8 mouse cellular contexts compared by ENCODE assay signal in genomic region chr2:156311841-156312291, GRCm38 (mm10). TPM values are rescaled to one million over a fixed set of nuclear protein-coding genes. Genes with fewer than 3 reads are reported as not detected.
A peak's percentile ranks its signal among the peaks of the same experiment; 100 is the strongest.
DNase-seq lines count a peak whose midpoint lies in the region; ATAC-seq and TF ChIP-seq lines count a peak whose summit lies in the region.

No protein-coding gene starts in this region.

- H3K36me3 ChIP-seq in heart, embryonic 12.5 days = peaks cover 28% of the 10 kb centered on the region
- H3K36me3 ChIP-seq in kidney, embryonic 15.5 days = peaks cover 24% of the 10 kb centered on the region
- H3K36me3 ChIP-seq in liver, embryonic 14.5 days (replicated peaks; ENCODE audit: control insufficient read depth, insufficient read depth, low read depth) = no peaks in the 10 kb centered on the region
- peaks cover 26% of the 10 kb centered on the region for H3K36me3 ChIP-seq in neural tube, embryonic 13.5 days
- no peaks in the 10 kb centered on the region for H3K36me3 ChIP-seq in thymus, adult 2 months (ENCODE audit: control insufficient read depth, insufficient read depth, low read length)

- H3K4me2 ChIP-seq in heart, embryonic 12.5 days = peak overlapping the region; percentile 87
- peak overlapping the region; percentile 89 for H3K4me2 ChIP-seq in kidney, embryonic 15.5 days
- peak overlapping the region; percentile 66 for H3K4me2 ChIP-seq in liver, embryonic 14.5 days (ENCODE audit: low read depth)
- H3K4me2 ChIP-seq in neural tube, embryonic 13.5 days = peak overlapping the region; percentile 83

- under 1% methylated on average over 53 of the region's 53 CpGs for WGBS in heart, embryonic 12.5 days
- WGBS in kidney, embryonic 15.5 days = under 1% methylated on average over 53 of the region's 53 CpGs
- WGBS in liver, embryonic 14.5 days (ENCODE audit: insufficient replicate concordance) = under 1% methylated on average over 50 of the region's 53 CpGs
- WGBS in neural tube, embryonic 13.5 days = under 1% methylated on average over 53 of the region's 53 CpGs
- WGBS in thymus, adult 2 months = 1% methylated on average over 53 of the region's 53 CpGs

- peaks cover 10% of the 10 kb centered on the region for H3K4me1 ChIP-seq in heart, embryonic 12.5 days (replicated peaks)
- peaks cover 12% of the 10 kb centered on the region; the same call in 1 of the 2 replicates for H3K4me1 ChIP-seq in kidney, embryonic 15.5 days
- H3K4me1 ChIP-seq in liver, embryonic 14.5 days (replicated peaks; ENCODE audit: control insufficient read depth in 2 of 2, insufficient read depth in 2 of 2, low read length in 1 of 2) = peaks cover 5 to 7% of the 10 kb centered on the region in 2 experiments
- peaks cover 18% of the 10 kb centered on the region for H3K4me1 ChIP-seq in neural tube, embryonic 13.5 days (replicated peaks)
- no peaks in the 10 kb centered on the region; the same call in 1 of the 2 replicates for H3K4me1 ChIP-seq in thymus, adult 2 months (replicated peaks; ENCODE audit: control insufficient read depth, insufficient read depth, low read length)

- ATAC-seq in erythroblast, adult 5-6 weeks (replicated peaks; ENCODE audit: low FRiP score, poor library complexity, severe bottlenecking) = peak; percentile 62
- ATAC-seq in heart, embryonic 12.5 days (ENCODE audit: insufficient number of reproducible peaks, low FRiP score) = peak; percentile 77
- ATAC-seq in kidney, embryonic 15.5 days (replicated peaks; ENCODE audit: low FRiP score) = peak; percentile 75
- peak; percentile 79 for ATAC-seq in liver, embryonic 14.5 days (ENCODE audit: insufficient read depth)
- peak; percentile 76 for ATAC-seq in neural tube, embryonic 13.5 days (ENCODE audit: low read depth)

- no peak for TF ChIP-seq POLR2A in thymus, adult 2 months (IDR thresholded peaks at IDR 0.05; ENCODE audit: control insufficient read depth, extremely low read depth, insufficient read depth, low read length, poor library complexity)

- peak overlapping the region; percentile 95 for H3K9ac ChIP-seq in heart, embryonic 12.5 days
- peak overlapping the region; percentile 83 for H3K9ac ChIP-seq in kidney, embryonic 15.5 days
- peak overlapping the region; percentile 88 for H3K9ac ChIP-seq in liver, embryonic 14.5 days (replicated peaks)
- peak overlapping the region; percentile 96 for H3K9ac ChIP-seq in neural tube, embryonic 13.5 days

- peak overlapping the region; percentile 78 for H3K4me3 ChIP-seq in heart, embryonic 12.5 days
- peak overlapping the region; percentile 78 for H3K4me3 ChIP-seq in kidney, embryonic 15.5 days (replicated peaks)
- peak overlapping the region; percentile 84 to 85 for H3K4me3 ChIP-seq in liver, embryonic 14.5 days (ENCODE audit: insufficient read depth in 1 of 2, low read depth in 2 of 2, low read length in 2 of 2)
- peak overlapping the region; percentile 83 for H3K4me3 ChIP-seq in neural tube, embryonic 13.5 days
- H3K4me3 ChIP-seq in thymus, adult 2 months (ENCODE audit: control insufficient read depth, insufficient read depth, low read length) = peak overlapping the region; percentile 90

- no peak for TF ChIP-seq CTCF in liver, embryonic 14.5 days (IDR thresholded peaks at IDR 0.05; ENCODE audit: low read depth)
- TF ChIP-seq CTCF in thymus, adult 2 months (IDR thresholded peaks at IDR 0.05; ENCODE audit: borderline replicate concordance, control insufficient read depth, extremely low read depth, insufficient read depth, low read length, poor library complexity) = no peak

- peak; percentile 79 for DNase-seq in CD4-positive helper T cell, adult 2 months (ENCODE audit: low read depth, low spot score)
- DNase-seq in adrenal gland, postnatal 14 days = peak; percentile 86
- peak in 1 of 3 experiments; percentile 22 for DNase-seq in liver, embryonic 14.5 days (ENCODE audit: low read depth in 3 of 3, low spot score in 3 of 3)
- peak; percentile 68 for DNase-seq in thymus, adult 2 months

- peak overlapping the region; percentile 92 for H3K27ac ChIP-seq in heart, embryonic 12.5 days (ENCODE audit: poor library complexity, severe bottlenecking)
- peak overlapping the region; percentile 99 for H3K27ac ChIP-seq in kidney, embryonic 15.5 days
- H3K27ac ChIP-seq in liver, embryonic 14.5 days = peak overlapping the region; percentile 71
- peak overlapping the region; percentile 98 for H3K27ac ChIP-seq in neural tube, embryonic 13.5 days (replicated peaks)
- H3K27ac ChIP-seq in thymus, adult 2 months (ENCODE audit: control insufficient read depth, insufficient read depth, low read length) = peak overlapping the region; percentile 53

- H3K9me3 ChIP-seq in heart, embryonic 12.5 days (replicated peaks) = no peaks in the 10 kb centered on the region; the same call in 1 of the 2 replicates
- H3K9me3 ChIP-seq in kidney, embryonic 15.5 days (replicated peaks) = no peaks in the 10 kb centered on the region
- no peaks in the 10 kb centered on the region for H3K9me3 ChIP-seq in liver, embryonic 14.5 days (ENCODE audit: control insufficient read depth, low read length)
- H3K9me3 ChIP-seq in neural tube, embryonic 13.5 days = no peaks in the 10 kb centered on the region

- no peaks in the 10 kb centered on the region for H3K27me3 ChIP-seq in heart, embryonic 12.5 days (replicated peaks)
- H3K27me3 ChIP-seq in kidney, embryonic 15.5 days = no peaks in the 10 kb centered on the region
- H3K27me3 ChIP-seq in liver, embryonic 14.5 days (ENCODE audit: control insufficient read depth, insufficient read depth, low read length) = no peaks in the 10 kb centered on the region
- no peaks in the 10 kb centered on the region for H3K27me3 ChIP-seq in neural tube, embryonic 13.5 days
- H3K27me3 ChIP-seq in thymus, adult 2 months (ENCODE audit: control insufficient read depth, insufficient read depth, low read length) = no peaks in the 10 kb centered on the region

- TF ChIP-seq EP300 in liver, embryonic 14.5 days (IDR thresholded peaks at IDR 0.05; ENCODE audit: low read depth) = no peak

RNA-seq across cellular contexts. Expression of gene Cnbd2, which starts 0.2 kb away (rescaled TPM):
- total RNA-seq in adrenal gland, postnatal 14 days (2021) = 1.5 and 2.6 TPM in 2 replicates
- total RNA-seq in erythroblast, adult 5-6 weeks (2015; ENCODE audit: low replicate concordance) = 0.38 and 1.0 TPM in 2 replicates
- total RNA-seq in erythroblast, adult 5-6 weeks (2017; ENCODE audit: low replicate concordance) = 1.4 TPM in 1 of 2 replicates, not detected in the other
- polyA plus RNA-seq in heart, embryonic 12.5 days (2016; fragmentation: Nextera tagmentation; extraction: Ambion mirVana) = 2.9 and 3.3 TPM in 2 replicates
- polyA plus RNA-seq in kidney, embryonic 15.5 days (2015; fragmentation: Nextera tagmentation; extraction: Ambion mirVana) = 6.3 TPM in 2 replicates
- polyA plus RNA-seq in liver, embryonic 14.5 days (2012; rRNA removed) = 0.28 and 0.51 TPM in 2 replicates
- polyA plus RNA-seq in liver, embryonic 14.5 days (2014; fragmentation: Nextera tagmentation; extraction: Ambion mirVana) = 1.5 and 1.9 TPM in 2 replicates
- polyA plus RNA-seq in neural tube, embryonic 13.5 days (2015; fragmentation: Nextera tagmentation; extraction: Ambion mirVana) = 6.0 and 7.6 TPM in 2 replicates
- 0.94 and 1.6 TPM in 2 replicates for polyA plus RNA-seq in thymus, adult 2 months (2012; rRNA removed)

RNA-seq across cellular contexts. Expression of gene Scand1, which starts 0.6 kb away (rescaled TPM):
- total RNA-seq in adrenal gland, postnatal 14 days (2021) = 93.5 and 97.9 TPM in 2 replicates
- total RNA-seq in erythroblast, adult 5-6 weeks (2015; ENCODE audit: low replicate concordance) = 2.3 TPM in 1 of 2 replicates, not detected in the other
- 1.9 and 16.4 TPM in 2 replicates for total RNA-seq in erythroblast, adult 5-6 weeks (2017; ENCODE audit: low replicate concordance)
- 77.2 and 79.9 TPM in 2 replicates for polyA plus RNA-seq in heart, embryonic 12.5 days (2016; fragmentation: Nextera tagmentation; extraction: Ambion mirVana)
- 68.7 and 71.1 TPM in 2 replicates for polyA plus RNA-seq in kidney, embryonic 15.5 days (2015; fragmentation: Nextera tagmentation; extraction: Ambion mirVana)
- 36.1 and 46.7 TPM in 2 replicates for polyA plus RNA-seq in liver, embryonic 14.5 days (2012; rRNA removed)
- 28.1 and 32.9 TPM in 2 replicates for polyA plus RNA-seq in liver, embryonic 14.5 days (2014; fragmentation: Nextera tagmentation; extraction: Ambion mirVana)
- polyA plus RNA-seq in neural tube, embryonic 13.5 days (2015; fragmentation: Nextera tagmentation; extraction: Ambion mirVana) = 88.6 and 105 TPM in 2 replicates
- 326 and 425 TPM in 2 replicates for polyA plus RNA-seq in thymus, adult 2 months (2012; rRNA removed)
